Mouse (Mus musculus) megakaryocyte, adult 5-6 weeks (primary cell): Measurements from ENCODE around the gene Ccm2. TPM values are rescaled to one million over a fixed set of nuclear protein-coding genes. Genes with fewer than 3 reads are reported as not detected.
A peak's percentile ranks its signal among the peaks of the same experiment; 100 is the strongest.

ENCODE experiments used
- ATAC-seq: 2 replicates; pipeline ENCODE4 v1.8.0; 2016; ENCODE audit warnings: mild to moderate bottlenecking, inconsistent platforms; ENCODE audit not compliant: poor library complexity, severe bottlenecking
- total RNA-seq, 2 experiments: library from RNA; stranded (forward) in 1 of 2; stranded (reverse) in 1 of 2; fragments of 153-499, 151-499 nt in 1 of 2; fragments of 221-1000, 200-1000 nt in 1 of 2; gene quantifications; 2 replicates each; pipeline versions ENCODE4 v1.2.3 to v1.2.4; 2015 to 2017

Gene Ccm2
- total RNA-seq, 2 experiments from 2014 or later, result 32.2 to 63.5 TPM

GRCm38 (mm10) chr11:6601649-6602480 lies 55.2 kb downstream of the Ccm2 start:
- no peak for ATAC-seq

GRCm38 (mm10) chr11:6602662-6603061 lies 56.0 kb downstream of the Ccm2 start:
- no peak for ATAC-seq

DNA sequence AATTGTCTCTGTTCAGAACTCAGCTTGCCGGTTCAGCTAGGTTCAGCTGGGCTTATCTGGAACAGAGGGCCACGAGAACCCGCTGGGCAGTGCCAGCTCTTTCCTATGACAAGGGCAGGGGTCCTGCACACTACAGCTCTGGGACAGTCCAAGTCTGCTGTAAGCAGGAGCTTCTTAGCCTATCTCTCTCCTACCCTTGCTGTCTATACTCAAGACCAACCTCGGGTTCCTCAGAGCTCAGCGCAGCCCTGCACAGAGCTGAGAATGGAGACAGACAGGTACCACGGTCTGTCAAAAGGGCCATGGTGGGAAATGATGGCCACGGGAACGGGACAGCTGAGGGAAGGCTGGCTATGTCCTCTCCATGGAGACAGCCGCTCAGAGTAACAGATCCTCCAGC lies 56.5 kb downstream of the Ccm2 start:
- ATAC-seq, result no peak

DNA sequence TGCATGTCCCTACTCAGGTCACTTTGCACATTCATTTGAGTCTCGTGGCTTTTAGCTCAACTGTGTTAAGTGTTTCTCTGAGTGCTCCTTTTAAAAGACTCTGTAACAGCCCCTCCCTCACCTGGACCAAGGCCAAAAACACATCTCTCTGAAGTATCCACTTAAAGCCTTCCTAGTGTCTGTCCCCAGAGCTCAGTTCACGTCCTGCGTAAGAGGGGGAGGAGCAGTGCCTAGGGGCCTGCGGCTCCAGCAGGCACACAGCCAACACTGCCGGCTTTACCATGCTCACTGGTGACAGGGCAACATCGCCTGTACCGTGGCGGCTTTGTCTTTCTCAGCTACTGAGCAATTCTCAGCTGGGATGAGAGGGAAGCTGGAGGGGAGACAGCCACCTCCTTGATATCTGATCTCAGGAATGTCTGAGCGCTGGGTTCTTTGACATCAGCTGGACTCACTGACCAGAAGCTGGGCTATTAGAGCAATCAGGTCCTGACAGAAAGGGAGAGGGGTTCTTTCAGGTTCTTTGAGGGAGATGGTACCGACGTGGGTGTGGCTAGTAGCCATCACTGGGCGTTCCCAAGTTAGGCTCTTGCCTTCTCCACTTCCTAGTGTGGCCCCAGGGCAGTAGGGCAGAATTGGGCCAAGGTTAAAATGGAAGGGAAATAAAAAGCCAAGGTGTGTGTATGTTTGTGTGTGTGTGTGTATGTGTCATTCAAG lies 57.4 kb downstream of the Ccm2 start:
- ATAC-seq, result peak; percentile 22; the same call in 1 of the 2 replicates

- ATAC-seq, result no peak
Measured at GRCm38 (mm10) chr11:6604604-6604936, 57.9 kb downstream of the Ccm2 start.

DNA sequence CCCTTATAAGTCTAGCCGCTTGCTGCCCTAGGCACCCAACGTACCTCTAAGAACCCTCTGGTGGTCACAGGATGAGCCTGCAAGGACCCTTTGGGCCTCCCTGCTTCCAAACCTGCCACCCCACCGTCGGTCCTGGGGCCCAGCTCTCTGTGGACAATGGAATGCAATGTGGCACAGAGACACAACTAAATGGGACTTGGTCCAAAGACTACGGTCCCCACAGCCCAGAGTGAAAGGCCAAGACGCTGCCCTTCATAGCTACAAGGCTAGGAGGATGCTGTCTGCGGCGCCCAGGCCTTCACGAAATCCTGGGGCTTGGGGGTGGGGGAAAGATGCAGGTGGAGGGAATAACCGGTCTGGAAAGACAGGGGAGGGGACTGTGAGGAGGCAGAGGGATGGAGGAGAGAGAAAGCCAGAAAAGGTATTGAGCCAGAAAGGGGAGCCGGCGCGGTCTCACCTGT lies 58.4 kb downstream of the Ccm2 start:
- no peak for ATAC-seq

DNA sequence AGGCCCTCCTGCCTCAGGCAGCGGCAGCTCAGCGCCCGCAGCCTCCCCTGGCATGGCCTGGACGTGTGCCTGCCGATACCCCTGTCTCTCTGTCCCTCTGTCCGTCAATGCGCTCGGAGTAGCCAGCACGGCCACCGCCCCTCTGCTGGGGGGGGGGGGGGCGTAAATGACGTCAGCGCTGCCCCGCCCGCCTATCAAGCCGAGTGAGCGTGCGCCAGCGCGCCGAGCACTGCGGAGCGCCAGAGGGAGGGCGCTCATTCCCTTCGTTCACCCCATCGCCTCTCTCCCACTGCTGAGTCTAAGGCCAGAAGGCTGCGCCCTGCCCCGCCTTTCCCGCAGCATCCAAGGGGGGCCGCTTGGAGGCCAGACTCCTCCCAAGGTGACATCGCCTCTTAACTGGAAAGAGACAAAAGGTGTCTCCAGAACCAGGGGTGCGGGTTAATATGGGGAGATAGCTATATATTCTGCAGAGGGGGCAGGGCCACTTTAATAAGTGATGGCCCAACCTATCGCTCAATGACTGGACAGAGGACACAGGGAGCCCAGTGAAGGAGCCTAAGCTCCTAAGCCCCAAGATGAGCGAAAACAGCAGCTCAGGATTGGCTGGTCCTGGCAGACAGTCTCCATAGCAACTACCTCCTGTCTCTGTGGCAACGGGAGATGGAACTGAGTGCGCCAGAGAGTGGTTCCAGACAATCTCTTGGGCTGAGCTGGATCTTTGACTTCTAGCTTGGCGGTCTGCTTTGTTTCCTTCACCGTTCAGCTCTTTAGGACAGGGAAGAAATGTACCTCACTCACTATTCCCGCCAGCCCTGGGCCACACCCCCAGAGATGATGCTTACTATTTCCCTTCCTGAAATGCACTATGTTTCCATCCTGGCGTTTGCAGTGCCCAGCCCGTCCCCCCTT lies 59.1 kb downstream of the Ccm2 start, which contains the start of gene Nacad:
TSS of gene Nacad (minus strand) at position 563 of the 909 bp plus-strand sequence.
- ATAC-seq, result peak; percentile 20; the same call in 1 of the 2 replicates

DNA sequence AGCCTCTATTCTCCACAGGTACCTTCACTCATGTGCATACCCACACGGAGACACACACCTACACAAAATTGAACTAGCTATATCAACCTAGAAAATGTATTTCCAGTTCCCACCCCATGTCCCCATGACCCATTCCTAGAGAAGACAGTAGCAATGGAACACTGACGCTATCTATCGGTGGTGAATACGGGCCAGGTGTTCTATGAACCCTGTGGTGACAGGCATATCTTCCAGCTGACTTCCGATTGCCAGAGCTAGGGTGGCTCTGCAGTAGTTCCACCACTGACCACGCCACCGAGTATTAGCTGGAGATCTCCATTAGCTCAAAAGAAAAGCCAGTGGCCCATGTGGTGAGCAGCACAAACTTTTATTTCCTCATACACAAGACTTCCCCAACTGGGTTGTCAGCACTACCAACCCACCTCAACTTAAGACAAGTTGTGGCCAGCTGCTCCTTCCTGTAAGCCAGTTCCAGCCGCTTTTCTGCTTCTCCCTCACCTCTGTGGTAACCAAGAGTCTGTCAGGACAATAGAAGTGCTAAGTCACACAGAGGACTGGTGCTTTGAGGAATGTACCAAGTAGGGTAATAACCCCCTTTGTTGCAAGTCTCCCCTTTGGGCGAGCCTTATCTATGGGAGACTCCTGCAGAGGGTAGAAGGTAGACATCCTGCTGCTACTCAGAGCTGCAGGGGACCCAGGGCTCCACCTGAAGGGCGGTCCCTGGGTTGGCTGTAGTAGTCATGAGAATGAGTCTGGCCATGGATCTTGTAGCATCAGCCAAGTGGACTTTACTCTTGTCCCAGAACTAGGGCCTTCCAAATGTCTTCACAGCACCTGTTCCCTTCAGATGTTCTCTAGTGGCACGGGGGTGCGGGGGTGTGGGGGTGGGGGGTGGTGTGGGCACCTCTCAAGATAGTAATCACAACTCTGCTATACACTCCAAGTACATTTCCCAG lies 68.8 kb downstream of the Ccm2 start:
- peak; percentile 95 for ATAC-seq

GRCm38 (mm10) chr11:6623704-6624103 lies 77.0 kb downstream of the Ccm2 start:
- ATAC-seq, result peak; percentile 28; the same call in 1 of the 2 replicates

DNA sequence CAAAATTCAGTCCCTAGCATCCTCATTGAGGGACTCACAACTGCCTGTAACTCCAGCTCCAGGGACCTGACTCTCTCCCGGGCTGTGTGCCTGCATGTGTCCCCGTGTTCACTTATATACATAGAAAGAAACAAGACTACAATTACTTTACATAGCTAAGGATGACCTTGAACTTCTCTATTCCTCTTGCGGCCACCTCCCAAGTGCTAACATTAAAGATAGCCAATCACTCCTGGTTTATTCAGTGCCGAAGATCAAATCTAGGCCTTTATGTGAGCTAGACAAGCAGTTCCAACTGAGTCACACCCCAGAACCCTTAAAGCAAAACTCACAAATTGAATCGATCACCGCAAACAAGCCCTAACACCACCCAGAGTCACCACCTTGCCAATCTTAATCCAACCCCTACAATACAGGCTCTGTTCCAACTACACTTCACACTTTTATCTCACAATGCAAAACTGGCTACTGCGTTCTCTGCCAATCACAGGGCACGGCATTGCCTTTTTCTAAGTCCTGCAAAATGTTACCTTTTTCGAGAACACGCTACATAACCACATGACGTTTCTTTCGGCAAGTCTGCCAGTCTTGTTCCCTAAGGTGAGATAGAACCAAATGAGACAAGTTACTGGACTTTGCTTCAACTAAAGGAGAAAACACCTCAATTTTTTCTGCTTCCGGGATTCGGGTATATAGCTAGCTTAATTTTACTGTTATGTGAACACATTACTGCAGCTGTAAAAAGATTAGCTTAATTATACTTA lies 78.1 kb downstream of the Ccm2 start:
- no peak for ATAC-seq

GRCm38 (mm10) chr11:6625478-6626387 lies 79.0 kb downstream of the Ccm2 start, which contains the start of gene Tbrg4:
Gene Tbrg4 (minus strand): TSS chr11:6626067.
- peak; percentile 85 for ATAC-seq

GRCm38 (mm10) chr11:6626388-6626772 lies 79.7 kb downstream of the Ccm2 start:
- ATAC-seq, result no peak

- ATAC-seq, result peak; percentile 62
Measured at GRCm38 (mm10) chr11:6627731-6628130, 81.0 kb downstream of the Ccm2 start.

DNA sequence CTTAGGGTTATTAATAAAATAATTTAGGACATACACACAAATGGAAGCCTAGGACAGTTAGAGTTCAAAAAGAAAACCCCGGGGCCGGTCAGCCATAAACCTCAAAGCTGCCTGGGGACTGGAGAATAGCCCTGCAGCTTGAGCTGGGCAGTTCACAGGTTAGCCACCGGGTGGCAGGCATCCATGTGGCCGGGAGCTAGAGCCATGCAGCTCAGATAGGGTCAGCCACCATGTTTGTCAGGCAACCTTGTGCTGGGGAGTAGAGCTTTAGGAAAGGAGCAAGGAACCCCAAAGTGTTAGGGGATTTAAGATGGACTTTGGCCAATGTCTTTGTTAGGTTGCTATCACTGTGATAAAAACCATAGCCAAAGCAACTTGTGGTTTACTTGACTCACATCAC lies 81.9 kb downstream of the Ccm2 start:
- peak; percentile 41; the same call in 1 of the 2 replicates for ATAC-seq

- no peak for ATAC-seq
Measured at GRCm38 (mm10) chr11:6629655-6630054, 83.0 kb downstream of the Ccm2 start.

- no peak for ATAC-seq
Measured at GRCm38 (mm10) chr11:6636150-6636549, 89.5 kb downstream of the Ccm2 start.

DNA sequence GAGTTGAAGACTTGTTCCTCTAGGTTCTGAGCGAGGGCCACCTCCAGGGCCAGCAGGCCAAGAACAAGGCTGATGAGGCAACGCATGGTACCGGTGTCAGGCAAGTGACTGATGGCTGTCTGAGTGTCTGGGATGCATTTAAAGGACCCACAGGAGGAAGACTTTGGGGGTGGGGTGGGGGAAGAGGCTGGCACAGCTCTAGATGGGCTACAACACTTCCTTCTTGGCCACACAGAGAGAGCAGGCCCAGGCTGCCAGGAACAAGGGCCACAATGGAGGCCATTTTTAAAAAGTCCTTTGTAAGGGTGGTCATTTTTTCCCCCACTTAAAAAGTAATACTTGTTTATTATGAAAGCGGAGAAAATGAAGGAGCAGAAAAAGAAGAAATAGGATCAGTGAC lies 91.8 kb downstream of the Ccm2 start, which contains the start of gene Wap:
TSS of gene Wap (minus strand) at position 101 of the 400 bp plus-strand sequence.
- no peak for ATAC-seq

GRCm38 (mm10) chr11:6639072-6639471 lies 92.4 kb downstream of the Ccm2 start:
- no peak for ATAC-seq
